Mouse (Mus musculus) stomach, postnatal 0 days (tissue): ENCODE measurements around the gene Rxra.

ENCODE experiments used
- CTCF ChIP-seq: IDR thresholded peaks from 2 replicates; pipeline ENCODE4 v1.5.1; 2016; ENCODE audit warnings: antibody characterized with exemption, low read depth, mild to moderate bottlenecking, moderate library complexity
- EP300 ChIP-seq: optimal IDR thresholded peaks from 2 replicates; pipeline ENCODE3; 2016; ENCODE audit warnings: antibody characterized with exemption

DNA sequence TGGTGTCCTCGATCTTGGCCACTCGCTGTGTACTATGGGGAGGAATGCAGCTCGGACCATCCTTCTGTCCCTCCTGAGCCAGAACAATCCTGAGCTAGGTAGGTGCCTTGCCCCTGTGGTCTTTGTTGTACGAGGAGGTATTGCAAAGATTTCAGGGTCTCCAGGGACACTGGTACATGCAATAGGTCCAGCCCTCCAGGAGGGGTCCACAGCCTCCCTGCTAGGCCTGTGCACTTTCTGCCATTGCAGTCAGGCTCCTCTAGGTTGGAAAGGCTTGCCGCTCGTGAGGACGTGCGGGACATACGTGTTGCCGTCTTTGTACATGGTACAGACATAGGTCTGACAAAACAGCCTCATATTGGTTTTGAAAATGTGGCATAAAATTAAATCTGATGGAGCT, 98.8 kb downstream of the Rxra start:
- peak; percentile 39 for TF ChIP-seq CTCF
- TF ChIP-seq EP300 = no peak
